Mouse (Mus musculus): Measurements from ENCODE around the gene Cnpy1.

Gene Cnpy1

GRCm38 (mm10) chr5:28239829-28240228 lies 5.8 kb downstream of the Cnpy1 start:
- in situ Hi-C loops (cut with MboI, MseI): no loop called here

GRCm38 (mm10) chr5:28238876-28239275 lies 6.7 kb downstream of the Cnpy1 start:
- in situ Hi-C loops (cut with MboI, MseI): no loop called here

- in situ Hi-C loops (cut with MboI, MseI): no loop called here
These were observed 7.5 kb downstream of the Cnpy1 start for GRCm38 (mm10) chr5:28238152-28238551.

- in situ Hi-C loops (cut with MboI, MseI): no loop called here
These were observed 7.9 kb downstream of the Cnpy1 start for GRCm38 (mm10) chr5:28237715-28238114.

GRCm38 (mm10) chr5:28237055-28237454 lies 8.6 kb downstream of the Cnpy1 start:
- in situ Hi-C loops (cut with MboI, MseI): no loop called here

GRCm38 (mm10) chr5:28236098-28236497 lies 9.5 kb downstream of the Cnpy1 start:
- in situ Hi-C loops (cut with MboI, MseI): no loop called here

- in situ Hi-C loops (cut with MboI, MseI): no loop called here
These were observed 13.5 kb downstream of the Cnpy1 start for GRCm38 (mm10) chr5:28232101-28232500.

GRCm38 (mm10) chr5:28219596-28219995 lies 26.0 kb downstream of the Cnpy1 start:
- in situ Hi-C loops (cut with MboI, MseI): no loop called here

- in situ Hi-C loops (cut with MboI, MseI): no loop called here
These were observed 32.2 kb downstream of the Cnpy1 start for GRCm38 (mm10) chr5:28213441-28213840.

- in situ Hi-C loops (cut with MboI, MseI): no loop called here
These were observed 33.8 kb downstream of the Cnpy1 start for GRCm38 (mm10) chr5:28211651-28212310.

GRCm38 (mm10) chr5:28210591-28211550 lies 34.7 kb downstream of the Cnpy1 start:
- in situ Hi-C loops (cut with MboI, MseI): no loop called here

GRCm38 (mm10) chr5:28209549-28210431 lies 35.8 kb downstream of the Cnpy1 start:
- in situ Hi-C loops (cut with MboI, MseI): no loop called here

GRCm38 (mm10) chr5:28208726-28209520 lies 36.7 kb downstream of the Cnpy1 start:
- in situ Hi-C loops (cut with MboI, MseI): no loop called here

GRCm38 (mm10) chr5:28207043-28207442 lies 38.6 kb downstream of the Cnpy1 start:
- in situ Hi-C loops (cut with MboI, MseI): no loop called here

- in situ Hi-C loops (cut with MboI, MseI): no loop called here
These were observed 39.2 kb downstream of the Cnpy1 start for GRCm38 (mm10) chr5:28206448-28206847.

GRCm38 (mm10) chr5:28204678-28205077 lies 40.9 kb downstream of the Cnpy1 start:
- in situ Hi-C loops (cut with MboI, MseI): no loop called here

GRCm38 (mm10) chr5:28203086-28203485 lies 42.5 kb downstream of the Cnpy1 start:
- in situ Hi-C loops (cut with MboI, MseI): no loop called here

- in situ Hi-C loops (cut with MboI, MseI): no loop called here
These were observed 46.3 kb downstream of the Cnpy1 start for GRCm38 (mm10) chr5:28199089-28199873.

- in situ Hi-C loops (cut with MboI, MseI): no loop called here
These were observed 50.1 kb downstream of the Cnpy1 start for GRCm38 (mm10) chr5:28195473-28195872.

- in situ Hi-C loops (cut with MboI, MseI): no loop called here
These were observed 53.5 kb downstream of the Cnpy1 start for GRCm38 (mm10) chr5:28192099-28192454.
